Mouse (Mus musculus): Measurements from ENCODE around the gene Ccdc88a. TPM values are rescaled to one million over a fixed set of nuclear protein-coding genes. Genes with fewer than 3 reads are reported as not detected.

Gene Ccdc88a
- total RNA-seq, 2 experiments from 2014 or later = 7.3 to 9.5 TPM

DNA sequence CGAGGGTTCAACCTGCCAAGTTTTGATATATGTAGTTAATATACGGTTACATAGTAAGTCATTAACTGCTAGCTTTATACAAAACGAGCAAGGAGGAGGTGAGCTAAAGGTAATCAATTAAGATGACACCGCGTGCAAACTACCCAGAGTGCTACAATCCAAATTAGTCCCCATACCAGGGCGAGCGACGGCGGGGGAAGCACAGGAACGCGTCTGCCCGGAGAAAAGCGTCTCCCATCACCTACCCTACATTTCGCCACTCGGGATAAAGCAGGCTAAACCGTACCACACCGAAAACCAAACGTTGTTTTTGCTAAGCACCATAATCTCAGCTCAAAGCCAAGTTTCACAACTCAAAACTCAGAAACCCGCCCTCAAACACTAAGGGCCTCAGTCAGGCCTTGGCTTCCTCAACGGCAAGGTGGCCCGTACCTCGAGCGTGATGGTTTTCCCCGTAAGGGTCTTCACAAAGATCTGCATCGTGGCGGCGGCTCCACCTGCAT lies 173.8 kb downstream of the Ccdc88a start:
- no peak for DNase-seq
- intact Hi-C loops (cut with DNase I; ENCODE audit: low total_unique reads) = no loop called here

DNA sequence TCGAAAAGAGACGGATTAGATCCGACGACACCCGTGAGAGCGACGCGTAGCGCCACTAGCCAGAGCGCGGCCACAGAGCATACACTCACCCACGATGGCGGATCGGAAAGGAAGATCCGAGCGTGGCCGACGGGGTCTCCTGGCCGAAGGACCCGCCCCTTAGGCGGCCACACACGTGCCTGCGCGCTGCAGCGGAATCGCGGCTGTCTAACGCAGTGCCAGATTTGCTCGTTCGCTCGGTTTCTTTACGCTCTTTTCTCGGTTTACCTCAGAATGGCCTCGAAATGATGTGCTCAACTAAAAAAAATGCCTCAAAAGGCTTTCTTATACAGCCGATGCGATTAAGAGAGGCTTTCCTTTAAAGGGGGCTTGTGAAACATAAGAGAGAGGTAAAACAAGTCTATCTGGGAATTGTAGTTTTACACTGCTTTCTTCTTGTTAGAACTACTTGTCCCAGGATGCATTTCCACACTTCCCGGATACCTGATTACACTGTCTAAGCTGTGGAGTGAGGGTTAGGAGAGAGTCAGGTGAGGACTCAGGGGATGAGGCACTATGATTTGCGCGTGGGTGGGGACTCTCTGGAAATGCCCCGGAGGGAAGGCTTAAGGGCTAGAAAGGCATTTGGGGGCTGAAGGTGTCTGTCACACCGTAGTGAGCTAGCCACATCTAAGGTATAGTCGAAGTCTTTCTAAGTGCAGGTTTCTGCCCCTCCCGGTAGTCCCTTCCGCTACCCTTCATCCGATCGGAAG lies 174.5 kb downstream of the Ccdc88a start, which contains the start of the genes Clhc1 and Rps27a:
Gene Clhc1 (plus strand): TSS at position 199 of the 752 bp plus-strand sequence.
Gene Rps27a (minus strand): TSS at position 358 of the 752 bp plus-strand sequence.
- DNase-seq = peak; percentile 94

DNA sequence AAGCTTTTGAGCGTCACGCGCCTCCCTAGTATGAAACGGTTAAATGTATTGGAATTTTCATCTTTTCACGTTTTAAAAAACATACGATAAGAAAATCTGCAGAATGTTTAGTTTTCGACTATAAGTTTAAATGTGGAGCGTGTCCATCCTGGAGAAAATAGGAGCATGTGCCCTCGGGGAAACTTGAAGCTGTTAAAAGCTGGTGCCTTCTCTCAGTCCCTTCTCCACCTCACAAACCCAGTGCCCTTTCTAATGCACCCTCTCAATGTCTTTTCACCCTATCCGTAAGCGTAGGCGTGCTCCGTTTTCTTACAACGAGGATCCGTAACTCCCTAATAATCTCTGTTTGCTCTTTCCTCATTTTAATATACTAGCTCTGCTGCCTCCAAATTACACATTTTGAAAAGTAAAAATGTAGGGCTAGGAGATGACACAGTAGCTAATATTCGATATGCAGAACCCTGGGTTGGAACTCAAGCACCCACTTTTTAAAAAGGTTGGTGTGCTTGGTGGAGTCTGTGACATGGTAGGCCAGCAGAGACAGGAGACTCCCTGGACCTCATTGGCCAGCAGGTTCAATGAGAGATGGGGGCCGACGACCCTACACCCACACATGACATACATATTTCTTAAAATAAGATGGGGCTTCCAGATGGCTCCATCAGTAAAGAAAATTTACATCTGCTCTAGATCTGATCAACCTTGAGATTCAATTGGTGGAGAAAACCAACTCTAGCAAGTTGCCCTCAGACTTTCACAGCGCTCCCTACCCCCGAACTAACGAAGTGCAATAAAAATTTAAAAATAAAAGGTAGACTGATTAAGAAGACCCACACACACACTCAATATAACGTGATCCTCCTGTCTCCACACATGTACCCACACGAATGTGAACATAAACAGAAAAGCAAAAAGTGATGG lies 175.3 kb downstream of the Ccdc88a start:
- intact Hi-C loops (cut with DNase I; ENCODE audit: low total_unique reads) = no loop called here
- DNase-seq = no peak

More for the DNA sequence above, 174.5 kb downstream of the Ccdc88a start, which contains the start of the genes Clhc1 and Rps27a:
- intact Hi-C loops (cut with DNase I; ENCODE audit: low total_unique reads) = no loop called here

DNA sequence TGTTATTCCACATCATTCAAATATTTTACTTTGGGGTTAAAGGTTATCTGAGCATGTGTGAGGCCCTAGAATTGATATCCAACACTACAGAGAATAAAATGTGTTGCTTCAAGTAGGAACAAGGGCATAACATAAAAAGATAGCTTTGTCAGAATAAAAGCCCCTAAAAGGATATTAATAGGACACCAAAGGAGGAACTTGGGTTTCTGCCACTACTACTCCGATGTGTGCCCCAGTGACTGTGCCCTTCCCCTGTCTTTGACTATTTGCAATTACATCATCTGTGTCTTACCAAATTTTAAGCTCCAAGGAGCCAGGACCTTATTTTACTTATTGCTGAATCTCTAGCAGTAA lies 175.9 kb downstream of the Ccdc88a start:
- DNase-seq = no peak

More for the DNA sequence above, 175.9 kb downstream of the Ccdc88a start:
- intact Hi-C loops (cut with DNase I; ENCODE audit: low total_unique reads) = no loop called here

Other genes starting within 250 kb of the Ccdc88a start
- gene Pnpt1, start 242.9 kb upstream of the Ccdc88a start, total RNA-seq (2021) = 10 to 100 TPM; 16.9 to 17.3 TPM
- gene Ppp4r3b, start 200.8 kb upstream of the Ccdc88a start, total RNA-seq (2021) = 10 to 100 TPM; 24.8 to 25.7 TPM
- gene Cfap36, start 126.2 kb upstream of the Ccdc88a start, total RNA-seq (2021) = 10 to 100 TPM; 11.7 to 14.5 TPM
- gene Prorsd1, start 141.4 kb downstream of the Ccdc88a start, total RNA-seq (2021) = 10 to 100 TPM; 15.9 to 20.9 TPM
- gene Mtif2, start 152.8 kb downstream of the Ccdc88a start, total RNA-seq (2021) = 10 to 100 TPM; 22.1 to 29.4 TPM
- not detected for gene Clhc1, start 174.3 kb downstream of the Ccdc88a start, total RNA-seq (2021)
- gene Rps27a, start 174.5 kb downstream of the Ccdc88a start, total RNA-seq (2021) = 100 to 1,000 TPM; 559 to 594 TPM